Mouse (Mus musculus): ENCODE measurements around the gene Me3.

The Me3 gene

DNA sequence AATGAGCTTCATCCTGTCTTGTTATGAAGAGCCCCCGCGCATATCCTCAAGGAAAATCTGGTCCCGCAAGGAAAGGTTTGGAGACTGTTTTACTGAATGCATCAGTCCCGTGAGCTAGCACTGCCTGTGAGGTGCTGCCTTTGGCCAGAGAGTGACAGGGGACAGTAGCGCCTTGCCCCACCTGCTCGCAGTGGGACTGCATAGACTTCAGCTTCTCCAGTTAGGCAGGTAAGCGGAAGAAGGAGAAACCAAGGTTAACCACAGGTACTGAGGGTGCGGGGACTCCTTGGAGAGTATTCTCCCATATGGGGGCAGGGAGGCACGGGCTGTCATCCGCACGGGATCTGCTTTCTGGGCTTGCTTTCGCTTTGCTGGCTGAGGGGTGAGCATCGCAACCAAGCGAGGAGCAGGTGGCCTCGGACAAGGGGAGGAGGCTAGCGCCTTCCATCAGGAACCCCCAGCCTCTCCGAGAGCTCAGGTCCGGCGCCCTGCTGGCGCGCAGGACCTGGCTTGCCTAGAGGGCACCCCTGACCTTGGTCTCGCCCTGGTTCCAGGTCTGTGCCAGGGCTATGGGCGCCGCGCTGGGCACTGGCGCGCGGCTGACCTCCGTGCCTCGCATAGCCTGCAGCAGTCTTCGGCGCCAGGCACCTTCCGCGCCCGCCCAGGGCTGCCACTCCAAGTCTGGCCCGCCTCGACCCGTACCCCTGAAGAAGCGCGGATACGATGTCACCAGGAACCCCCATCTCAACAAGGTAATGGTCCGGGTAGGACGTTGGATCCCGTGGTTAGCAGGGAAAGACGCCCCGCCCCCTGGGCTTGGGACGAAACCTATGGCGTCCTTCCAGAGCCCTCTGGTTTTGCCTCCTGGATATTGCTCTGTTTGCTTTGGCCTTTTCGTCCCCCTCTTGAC lies at the start of gene Me3:
TSS of gene Me3 (plus strand) at position 51 of the 910 bp plus-strand sequence.
- peak; percentile 71 for DNase-seq (ENCODE audit: low spot score in 2 of 2)

GRCm38 (mm10) chr7:89590039-89590438 lies 42.2 kb upstream of the Me3 start:
- no peak for DNase-seq (ENCODE audit: low spot score in 2 of 2)

DNA sequence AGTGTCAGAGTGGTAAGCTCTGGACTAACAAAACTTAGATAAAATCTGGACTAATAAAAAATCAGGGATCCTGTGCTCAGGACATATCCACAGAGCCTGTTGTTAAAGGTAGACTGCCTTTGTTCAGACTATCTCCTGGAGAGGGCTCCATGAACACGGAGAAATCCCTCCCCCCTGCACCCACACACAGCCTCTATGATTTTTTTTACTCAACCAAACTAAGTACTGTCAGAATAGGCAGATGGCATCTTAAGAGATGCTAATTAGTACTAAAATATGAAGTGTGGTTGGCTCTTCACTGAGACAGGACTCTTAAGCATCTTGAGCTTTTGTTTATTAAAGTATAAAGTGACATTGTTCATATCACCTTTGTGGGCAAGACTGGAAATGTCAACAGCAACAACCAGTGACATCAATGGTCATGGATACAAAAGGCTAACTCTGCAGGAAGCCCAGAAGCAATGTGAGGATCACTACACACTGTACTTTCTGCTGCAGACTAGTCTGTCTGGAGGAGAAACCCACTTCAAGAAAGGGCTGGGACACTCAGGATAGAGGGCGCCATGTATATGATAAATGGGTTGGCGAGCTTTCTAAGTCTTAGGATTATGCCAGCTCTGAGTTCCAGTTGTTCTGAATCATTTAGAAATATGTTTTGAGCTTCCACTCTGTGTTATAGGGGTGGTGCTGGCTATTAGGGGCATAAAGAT lies 41.5 kb upstream of the Me3 start:
- DNase-seq (ENCODE audit: low spot score in 2 of 2): peak; percentile 35 to 46

- no peak for DNase-seq (ENCODE audit: low spot score in 2 of 2)
These were observed 36.4 kb upstream of the Me3 start for GRCm38 (mm10) chr7:89595813-89596212.

DNA sequence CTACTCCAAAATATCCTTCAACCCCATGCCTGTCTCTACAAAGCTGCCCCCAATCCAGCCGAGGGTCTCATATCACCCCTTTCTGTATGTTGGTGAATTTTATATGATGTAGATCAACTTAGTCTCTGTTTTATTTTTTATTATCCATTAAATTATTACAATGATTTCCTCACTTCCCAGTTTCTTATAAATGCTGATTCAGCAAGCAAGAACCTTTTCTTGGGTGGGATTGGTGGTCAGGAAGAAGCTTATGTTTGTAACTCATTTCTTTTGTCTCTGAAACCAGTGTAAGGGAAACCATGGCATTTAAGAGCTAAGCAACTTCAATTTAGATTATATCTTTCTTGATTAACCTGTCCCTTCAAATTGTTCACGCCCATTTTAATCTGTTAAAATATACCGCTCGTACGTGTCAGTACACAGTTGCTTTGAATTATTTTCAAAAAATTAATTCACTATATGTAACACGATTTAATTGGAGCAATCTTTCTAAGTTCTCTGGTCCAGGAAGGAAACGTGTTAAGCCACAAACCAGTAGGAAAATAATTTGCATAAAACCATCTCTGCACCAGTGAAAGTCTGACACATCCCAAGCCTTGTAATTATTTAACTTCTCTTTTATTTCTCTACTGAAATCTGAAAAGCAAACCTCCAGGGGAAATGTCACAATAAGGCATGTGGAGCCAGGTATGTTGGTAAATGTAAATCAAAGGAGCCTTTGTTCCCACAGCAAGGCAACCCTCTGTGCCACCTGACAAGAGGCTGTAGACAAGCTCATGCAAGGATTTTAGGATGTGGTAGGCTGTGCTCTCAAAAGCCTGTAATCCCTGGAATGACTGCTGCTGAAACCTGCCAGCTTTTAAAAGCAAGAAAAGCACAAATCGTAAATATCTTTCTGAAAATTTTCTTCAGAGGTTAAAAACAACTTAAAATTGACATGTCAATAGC lies 26.3 kb upstream of the Me3 start:
- DNase-seq (ENCODE audit: low spot score in 2 of 2): no peak

DNA sequence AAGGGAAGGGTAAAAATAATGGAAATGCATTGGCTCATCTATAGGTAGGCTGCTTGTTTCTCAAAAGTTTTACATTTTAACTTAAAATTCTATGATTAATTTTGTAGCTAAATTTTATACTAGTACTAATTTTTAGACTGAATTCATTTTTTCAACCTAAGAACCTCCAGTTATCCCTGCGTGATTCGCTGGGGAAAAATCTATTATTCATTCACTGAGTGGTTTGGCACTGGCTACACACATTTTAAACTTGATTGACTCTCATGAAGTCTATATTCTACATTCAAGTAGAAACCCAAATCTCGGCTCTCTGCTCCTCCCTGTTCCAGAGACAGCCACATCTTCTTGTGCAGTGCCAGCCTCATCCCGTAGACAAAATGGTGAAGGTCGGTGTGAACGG lies 24.9 kb upstream of the Me3 start:
- DNase-seq (ENCODE audit: low spot score in 2 of 2): no peak

GRCm38 (mm10) chr7:89611236-89611635 lies 21.0 kb upstream of the Me3 start:
- peak in 1 of 2 experiments; percentile 31 for DNase-seq (ENCODE audit: low spot score in 2 of 2)

DNA sequence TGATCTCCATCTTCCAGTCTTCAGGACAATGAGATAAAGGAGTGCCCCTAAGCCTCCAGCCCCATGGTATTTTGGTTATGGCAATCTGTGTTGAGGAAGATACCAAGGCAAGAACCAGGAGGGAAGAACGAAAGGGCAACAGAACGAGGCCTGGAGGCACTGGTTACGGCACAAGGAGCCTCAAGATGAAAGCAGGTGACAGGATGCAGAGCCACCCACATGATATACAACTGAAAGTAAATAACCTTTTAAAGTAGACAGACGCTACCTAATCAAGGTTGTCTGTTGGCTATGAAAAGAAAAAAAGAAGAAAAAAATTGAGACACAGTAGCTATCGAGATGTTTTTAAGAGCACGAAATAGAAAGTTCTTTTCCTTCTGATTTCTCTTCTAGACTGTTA lies 16.0 kb upstream of the Me3 start:
- no peak for DNase-seq (ENCODE audit: low spot score in 2 of 2)

GRCm38 (mm10) chr7:89623331-89623730 lies 8.9 kb upstream of the Me3 start:
- DNase-seq (ENCODE audit: low spot score in 2 of 2): no peak

- no peak for DNase-seq (ENCODE audit: low spot score in 2 of 2)
These were observed 4.8 kb upstream of the Me3 start for GRCm38 (mm10) chr7:89627393-89627792.

DNA sequence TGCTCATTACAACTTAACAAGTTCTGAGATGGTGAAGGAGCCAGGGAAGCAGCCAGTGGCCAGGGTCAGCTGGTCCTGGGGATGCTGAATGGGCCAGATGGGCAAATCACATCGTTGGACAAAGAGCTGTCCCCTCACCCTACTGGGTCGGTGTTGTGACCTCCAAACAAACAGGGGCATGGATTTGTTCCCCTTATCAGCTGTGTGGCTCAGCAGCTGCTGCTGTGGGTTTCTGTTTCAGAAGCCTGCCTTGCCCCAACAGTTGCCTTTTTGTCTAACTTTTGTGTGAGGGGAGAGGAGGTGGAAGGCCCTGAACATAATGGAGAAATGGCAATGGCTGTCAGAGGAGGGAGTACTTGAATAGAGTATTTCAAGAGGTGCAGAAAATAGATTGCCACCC lies 4.2 kb upstream of the Me3 start:
- no peak for DNase-seq (ENCODE audit: low spot score in 2 of 2)

- peak in 1 of 2 experiments; percentile 47 for DNase-seq (ENCODE audit: low spot score in 2 of 2)
These were observed 3.2 kb upstream of the Me3 start for GRCm38 (mm10) chr7:89629006-89629405.

GRCm38 (mm10) chr7:89629914-89630313 lies 2.3 kb upstream of the Me3 start:
- no peak for DNase-seq (ENCODE audit: low spot score in 2 of 2)

DNA sequence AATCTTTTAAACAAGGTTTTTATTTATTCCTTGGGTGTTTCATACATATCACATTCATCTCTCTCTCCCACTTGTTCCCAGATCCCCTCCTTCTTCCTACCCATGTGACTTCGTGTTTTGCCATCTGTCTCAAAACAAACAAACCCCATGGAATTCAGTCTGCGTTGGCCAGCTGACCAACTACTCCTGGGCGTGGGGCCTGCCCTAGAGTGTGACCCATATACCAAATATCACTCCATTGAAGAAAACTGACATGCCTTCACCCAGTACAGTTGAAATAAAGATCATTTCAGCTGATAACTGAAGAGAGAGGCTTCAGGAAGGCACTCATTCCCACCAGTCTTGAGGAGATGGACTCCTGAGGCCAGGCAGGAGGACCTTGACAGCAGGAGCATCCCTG lies 1.4 kb upstream of the Me3 start:
- DNase-seq (ENCODE audit: low spot score in 2 of 2): no peak

DNA sequence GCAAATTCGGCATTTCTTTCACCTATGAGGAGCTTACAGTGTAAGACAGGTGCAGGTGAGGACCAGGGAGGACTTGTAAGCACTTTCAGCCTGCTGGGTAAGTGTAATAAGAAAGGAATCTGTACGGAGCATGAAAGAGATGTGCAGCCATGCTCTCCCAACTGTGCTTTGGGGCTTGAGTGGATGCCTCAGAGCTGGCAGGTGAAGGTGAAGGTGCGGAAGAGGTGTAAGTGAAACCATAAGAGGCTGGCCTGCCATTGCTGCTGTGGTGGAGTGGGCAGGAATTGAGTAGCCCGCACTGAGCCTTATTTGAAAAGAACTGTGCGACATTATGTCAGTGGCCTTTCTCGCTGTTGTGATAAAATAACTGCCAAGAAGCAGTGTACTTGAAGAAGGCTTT lies 8.3 kb downstream of the Me3 start:
- DNase-seq (ENCODE audit: low spot score in 2 of 2): no peak

GRCm38 (mm10) chr7:89640944-89641661 lies 8.9 kb downstream of the Me3 start:
- peak; percentile 32 to 44 for DNase-seq (ENCODE audit: low spot score in 2 of 2)

DNA sequence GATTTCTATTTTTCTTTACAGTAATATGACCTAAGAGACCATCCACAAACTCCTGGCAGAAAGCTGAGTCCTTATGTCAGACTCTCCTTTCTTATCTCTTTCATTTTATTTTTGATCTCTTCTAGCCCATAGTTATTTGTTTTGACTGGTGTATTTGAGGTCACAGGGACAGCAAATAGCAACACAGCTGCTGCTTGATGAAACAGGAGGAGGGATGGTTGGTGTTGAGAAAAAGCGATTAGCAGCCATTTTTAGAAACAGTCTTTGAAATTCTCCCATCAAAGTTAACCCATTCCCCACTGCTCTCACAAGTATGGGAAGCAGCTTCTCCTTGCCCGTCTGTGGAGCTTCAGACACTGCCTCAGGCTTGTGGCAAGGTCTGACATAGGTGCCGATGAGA lies 12.8 kb downstream of the Me3 start:
- DNase-seq (ENCODE audit: low spot score in 2 of 2): no peak

DNA sequence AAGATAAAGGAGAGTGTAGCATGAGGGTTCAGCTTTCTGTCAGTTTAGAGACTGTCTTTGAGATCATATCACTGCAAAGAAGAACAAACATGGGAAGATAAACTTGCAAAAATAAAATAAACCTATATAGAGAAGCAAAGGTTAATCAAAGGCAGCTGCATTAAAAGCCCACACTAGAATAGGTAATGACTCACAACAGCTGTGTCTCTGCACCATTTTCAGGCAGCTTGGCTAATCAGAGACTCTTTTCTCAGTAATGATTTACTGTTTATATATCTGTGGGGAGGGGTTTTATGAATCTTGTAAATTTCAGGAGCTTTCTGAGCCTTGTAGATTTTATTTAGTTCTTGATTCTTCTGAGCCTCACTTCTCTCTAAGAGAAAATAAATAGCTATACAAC lies 15.7 kb downstream of the Me3 start:
- DNase-seq (ENCODE audit: low spot score in 2 of 2): no peak

DNA sequence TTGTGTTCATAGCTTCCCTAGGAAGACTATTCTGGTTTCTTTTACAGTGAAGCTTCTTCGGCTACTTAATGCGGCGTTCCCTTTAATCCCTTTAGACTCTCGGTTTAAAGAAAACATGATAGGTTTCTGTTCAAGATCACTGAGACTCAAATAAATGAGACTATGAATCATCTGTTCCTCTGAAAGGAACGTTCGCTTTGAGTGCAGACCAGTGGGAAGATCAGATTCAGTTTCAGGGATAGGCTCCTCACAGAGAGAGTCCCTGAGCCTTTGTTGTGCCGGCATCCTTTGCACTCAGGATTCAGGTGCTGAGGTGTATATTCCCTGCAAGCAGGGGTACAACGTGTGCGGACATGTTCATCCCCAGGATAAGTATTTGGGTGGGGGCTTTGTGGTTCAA lies 25.0 kb downstream of the Me3 start:
- DNase-seq (ENCODE audit: low spot score in 2 of 2): no peak

- DNase-seq (ENCODE audit: low spot score in 2 of 2): no peak
These were observed 25.6 kb downstream of the Me3 start for GRCm38 (mm10) chr7:89657692-89658212.

GRCm38 (mm10) chr7:89664197-89664596 lies 32.0 kb downstream of the Me3 start:
- DNase-seq (ENCODE audit: low spot score in 2 of 2): no peak

All from right cerebral cortex, postnatal 10 days (tissue).